Mouse (Mus musculus): ENCODE measurements around the gene Lrch1. TPM values are rescaled to one million over a fixed set of nuclear protein-coding genes. Genes with fewer than 3 reads are reported as not detected.
A peak's percentile ranks its signal among the peaks of the same experiment; 100 is the strongest.

The Lrch1 gene
- polyA plus RNA-seq, 1 experiment from 2014 or later = 13.0 TPM

- DNase-seq (ENCODE audit: low read depth, low spot score) (no peak), ATAC-seq (no peak)
- in situ Hi-C loops (cut with MboI; ENCODE audit: low pct_unique_long_range_greater_than_20kb) = no loop called here
- H3K27me3 ChIP-seq = no peaks in the 10 kb centered on the region
- ChIA-PET CTCF (no interaction called here), POLR2A (no interaction called here)
- no peak for TF ChIP-seq CTCF (IDR thresholded peaks at IDR 0.05)
These were observed 86.2 kb downstream of the Lrch1 start for GRCm38 (mm10) chr14:74861456-74861855.

DNA sequence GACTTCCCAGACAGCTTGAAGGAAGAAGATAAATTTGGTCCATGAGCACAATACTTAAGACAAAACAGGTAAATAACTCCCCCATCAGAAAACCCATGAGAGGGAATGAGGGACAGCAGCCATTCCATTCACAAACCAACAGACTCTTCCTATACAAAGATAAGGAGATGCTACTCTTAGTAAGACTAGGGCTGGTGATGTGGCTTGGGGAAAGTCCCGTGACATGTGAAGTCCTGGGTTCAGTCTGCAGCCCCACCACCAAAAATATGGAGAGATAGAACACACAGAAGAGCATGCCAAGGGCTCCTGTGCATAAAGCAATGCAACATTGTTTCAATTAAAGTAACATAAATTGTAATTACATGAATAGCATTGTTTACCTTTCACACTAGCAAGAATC lies 88.5 kb downstream of the Lrch1 start:
- CTCF ChIA-PET = no interaction called here
- in situ Hi-C loops (cut with MboI; ENCODE audit: low pct_unique_long_range_greater_than_20kb) = no loop called here

GRCm38 (mm10) chr14:74855429-74855828 lies 92.2 kb downstream of the Lrch1 start:
- TF ChIP-seq CTCF (IDR thresholded peaks at IDR 0.05) = no peak
- ChIA-PET CTCF (no interaction called here), POLR2A (no interaction called here)
- DNase-seq (ENCODE audit: low read depth, low spot score) (no peak), ATAC-seq (no peak)
- H3K27me3 ChIP-seq = no peaks in the 10 kb centered on the region
- in situ Hi-C loops (cut with MboI; ENCODE audit: low pct_unique_long_range_greater_than_20kb) = no loop called here

More for the DNA sequence above, 88.5 kb downstream of the Lrch1 start:
- H3K27me3 ChIP-seq = no peaks in the 10 kb centered on the region
- TF ChIP-seq CTCF (IDR thresholded peaks at IDR 0.05) = no peak
- POLR2A ChIA-PET = no interaction called here
- no peak for ATAC-seq
- DNase-seq (ENCODE audit: low read depth, low spot score) = no peak

DNA sequence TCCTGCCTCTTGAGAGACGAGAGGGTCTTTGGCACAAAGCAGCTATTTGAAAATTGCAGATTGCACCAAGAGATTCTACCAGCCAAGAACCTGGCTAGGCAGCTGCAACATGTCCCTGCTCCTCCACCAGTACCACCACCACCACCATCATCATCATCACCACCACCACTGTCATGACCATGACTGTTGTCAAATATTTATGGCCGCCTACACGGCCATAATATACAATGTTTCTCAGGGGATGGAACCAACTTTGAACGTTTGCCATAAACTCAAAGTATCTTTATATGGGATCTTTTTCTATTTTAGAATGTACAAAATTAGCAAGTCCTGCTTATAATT lies 93.9 kb downstream of the Lrch1 start:
- DNase-seq (ENCODE audit: low read depth, low spot score) (no peak), ATAC-seq (no peak)
- POLR2A ChIA-PET = no interaction called here
- TF ChIP-seq CTCF (IDR thresholded peaks at IDR 0.05) = no peak
- CTCF ChIA-PET = no interaction called here
- in situ Hi-C loops (cut with MboI; ENCODE audit: low pct_unique_long_range_greater_than_20kb) = no loop called here
- H3K27me3 ChIP-seq = no peaks in the 10 kb centered on the region

- no peaks in the 10 kb centered on the region for H3K27me3 ChIP-seq
- ATAC-seq (no peak), DNase-seq (ENCODE audit: low read depth, low spot score) (no peak)
- CTCF ChIA-PET = interaction anchor here (1.1 to 1.4 kb wide), 2 partner anchors 89 to 107 kb away, joined by 3 to 5 read pairs; no protein-coding TSS in a partner anchor
- in situ Hi-C loops (cut with MboI; ENCODE audit: low pct_unique_long_range_greater_than_20kb) = no loop called here
- no peak for TF ChIP-seq CTCF (IDR thresholded peaks at IDR 0.05)
- POLR2A ChIA-PET = no interaction called here
These were observed 94.5 kb downstream of the Lrch1 start for GRCm38 (mm10) chr14:74852965-74853758.

- in situ Hi-C loops (cut with MboI; ENCODE audit: low pct_unique_long_range_greater_than_20kb) = no loop called here
- CTCF ChIA-PET = interaction anchor here (1.0 to 1.4 kb wide), 2 partner anchors 29 to 106 kb away, joined by 3 to 4 read pairs; no protein-coding TSS in a partner anchor
- DNase-seq (ENCODE audit: low read depth, low spot score) = no peak
These were observed 95.8 kb downstream of the Lrch1 start for GRCm38 (mm10) chr14:74851866-74852265.

DNA sequence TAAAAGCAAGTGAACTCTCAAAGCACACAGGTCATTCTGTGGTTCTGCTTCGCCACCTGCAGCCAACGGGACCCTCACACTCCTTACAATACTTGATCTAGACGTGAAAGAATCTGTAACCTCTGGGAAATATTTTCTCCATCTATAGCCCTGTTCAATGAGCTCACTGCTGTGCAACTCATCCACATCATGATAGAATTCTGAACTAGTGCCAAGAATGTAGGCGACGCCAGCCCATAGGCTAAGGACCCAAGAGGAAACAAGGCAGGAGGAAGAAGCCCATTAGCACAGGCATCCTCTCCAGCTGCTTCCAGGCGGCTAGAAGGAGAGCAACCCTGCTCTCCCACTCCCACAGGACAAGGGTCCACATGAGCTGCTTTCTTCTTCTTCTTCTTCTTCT lies 98.7 kb downstream of the Lrch1 start:
- ATAC-seq (peak; percentile 66), DNase-seq (ENCODE audit: low read depth, low spot score) (no peak)
- H3K27me3 ChIP-seq = no peaks in the 10 kb centered on the region
- in situ Hi-C loops (cut with MboI; ENCODE audit: low pct_unique_long_range_greater_than_20kb) = no loop called here
- TF ChIP-seq CTCF (IDR thresholded peaks at IDR 0.05) = no peak
- ChIA-PET POLR2A (interaction anchor here (0.7 kb wide), 1 partner anchor 28 kb away, joined by 4 read pairs; no protein-coding TSS in a partner anchor), CTCF (interaction anchor here (2.6 kb wide), 1 partner anchor 12 kb away, joined by 7 read pairs; no protein-coding TSS in a partner anchor)

More at GRCm38 (mm10) chr14:74851866-74852265, 95.8 kb downstream of the Lrch1 start:
- POLR2A ChIA-PET = no interaction called here
- no peaks in the 10 kb centered on the region for H3K27me3 ChIP-seq
- TF ChIP-seq CTCF (IDR thresholded peaks at IDR 0.05) = no peak
- ATAC-seq = no peak

- in situ Hi-C loops (cut with MboI; ENCODE audit: low pct_unique_long_range_greater_than_20kb) = no loop called here
- POLR2A ChIA-PET = interaction anchor here (0.7 kb wide), 1 partner anchor 29 kb away, joined by 4 read pairs; no protein-coding TSS in a partner anchor
- no peaks in the 10 kb centered on the region for H3K27me3 ChIP-seq
- TF ChIP-seq CTCF (IDR thresholded peaks at IDR 0.05) = no peak
- ATAC-seq (no peak), DNase-seq (ENCODE audit: low read depth, low spot score) (no peak)
- CTCF ChIA-PET = interaction anchor here (0.9 to 2.6 kb wide), 3 partner anchors 11 to 85 kb away, joined by 3 to 7 read pairs (median 4); no protein-coding TSS in a partner anchor
These were observed 99.5 kb downstream of the Lrch1 start for GRCm38 (mm10) chr14:74848224-74848623.

- TF ChIP-seq CTCF (IDR thresholded peaks at IDR 0.05) = no peak
- no peak for ATAC-seq
- no peak for DNase-seq (ENCODE audit: low read depth, low spot score)
- ChIA-PET POLR2A (no interaction called here), CTCF (interaction anchor here (0.9 to 2.6 kb wide), 4 partner anchors 10 to 84 kb away, joined by 3 to 7 read pairs (median 4); no protein-coding TSS in a partner anchor)
- in situ Hi-C loops (cut with MboI; ENCODE audit: low pct_unique_long_range_greater_than_20kb) = no loop called here
- H3K27me3 ChIP-seq = no peaks in the 10 kb centered on the region
These were observed 100.2 kb downstream of the Lrch1 start for GRCm38 (mm10) chr14:74847311-74848133.

GRCm38 (mm10) chr14:74846668-74847067 lies 101.0 kb downstream of the Lrch1 start:
- in situ Hi-C loops (cut with MboI; ENCODE audit: low pct_unique_long_range_greater_than_20kb) = no loop called here
- CTCF ChIA-PET = interaction anchor here (1.4 to 2.6 kb wide), 2 partner anchors 10 kb away, joined by 4 to 7 read pairs; no protein-coding TSS in a partner anchor
- no peak for TF ChIP-seq CTCF (IDR thresholded peaks at IDR 0.05)
- POLR2A ChIA-PET = no interaction called here
- ATAC-seq (no peak), DNase-seq (ENCODE audit: low read depth, low spot score) (no peak)
- H3K27me3 ChIP-seq = no peaks in the 10 kb centered on the region

Measured in Patski (cell line).